Mouse (Mus musculus) bone marrow, adult 2 months (tissue): Measurements from ENCODE around the gene Gm4301.

Experiments used
- CTCF ChIP-seq: fragments of 200-500 bp; IDR thresholded peaks from 2 replicates; pipeline ENCODE4 v1.5.1; 2011; ENCODE audit warnings: low read length, control low read depth; ENCODE audit not compliant: control insufficient read depth, insufficient read depth
- POLR2A ChIP-seq: fragments of 200-500 bp; IDR thresholded peaks from 2 replicates; pipeline ENCODE4 v1.6.1; 2011; ENCODE audit warnings: low read depth, mild to moderate bottlenecking, control low read depth, low read length, borderline replicate concordance; ENCODE audit not compliant: control insufficient read depth

GRCm38 (mm10) chr10:100296105-100296504 lies 39.4 kb upstream of the Gm4301 start:
- no peak for TF ChIP-seq CTCF
- no peak for TF ChIP-seq POLR2A
